Comparison of ENCODE assay signal across 8 mouse cellular contexts in the genomic region with DNA sequence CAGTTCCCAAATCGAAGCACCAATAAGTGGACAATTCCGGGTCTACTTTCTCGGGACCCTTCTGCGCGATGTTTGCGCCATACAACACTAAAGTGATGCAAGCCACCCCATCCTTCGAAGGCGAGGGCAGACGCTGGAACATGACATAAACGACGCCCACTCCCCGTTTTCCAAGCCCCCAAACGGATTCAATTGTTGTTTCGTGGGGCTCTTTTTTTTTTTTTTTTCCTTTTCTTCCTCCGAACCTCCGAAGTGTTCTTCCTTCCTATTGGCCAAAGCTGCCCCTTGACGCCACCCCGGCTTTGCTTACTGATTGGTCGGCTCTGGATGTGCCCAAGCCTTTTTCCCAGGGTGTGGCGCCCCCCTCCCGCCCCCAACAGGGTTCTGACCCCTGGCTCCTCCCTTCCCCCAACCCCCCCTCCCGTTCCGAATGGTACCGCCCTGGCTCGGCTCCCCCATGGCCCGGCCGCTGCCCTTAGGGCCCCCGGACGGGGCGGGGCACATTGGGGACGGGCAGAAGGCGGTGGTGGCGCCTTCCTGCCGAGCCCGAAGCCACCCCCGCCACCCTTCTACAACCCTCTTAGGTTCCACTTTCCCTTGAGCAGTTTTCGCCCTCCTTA. TPM values are rescaled to one million over a fixed set of nuclear protein-coding genes. Genes with fewer than 3 reads are reported as not detected.
DNase-seq lines count a peak whose midpoint lies in the region; ATAC-seq and TF ChIP-seq lines count a peak whose summit lies in the region.

No protein-coding gene starts in this region.

- no peak; the same call in 1 of the 2 replicates for TF ChIP-seq EP300 in heart, postnatal 0 days (IDR thresholded peaks at IDR 0.05; ENCODE audit: low read depth)

- peaks cover 34% of the 10 kb centered on the region for H3K36me3 ChIP-seq in E14TG2a.4 (ENCODE audit: insufficient read depth, low read length)
- H3K36me3 ChIP-seq in forebrain, embryonic 11.5 days (ENCODE audit: control insufficient read depth, insufficient read depth, low read length): no peaks in the 10 kb centered on the region; the same call in 1 of the 2 replicates
- H3K36me3 ChIP-seq in heart, postnatal 0 days (replicated peaks; ENCODE audit: control insufficient read depth, insufficient read depth, low read length): 0 out of 2 replicates have a peak, but pooled peaks cover 7% of the 10 kb centered on the region
- H3K36me3 ChIP-seq in neural tube, embryonic 15.5 days: no peaks in the 10 kb centered on the region

- H3K4me2 ChIP-seq in forebrain, embryonic 11.5 days (ENCODE audit: low read depth, low read length, severe bottlenecking): peak overlapping the region; percentile 57
- peak overlapping the region; percentile 70 for H3K4me2 ChIP-seq in heart, postnatal 0 days (ENCODE audit: low read depth, low read length)
- peak overlapping the region; percentile 60 for H3K4me2 ChIP-seq in neural tube, embryonic 15.5 days

- peak overlapping the region; percentile 61 for H3K9ac ChIP-seq in forebrain, embryonic 11.5 days (ENCODE audit: low read length)
- peak overlapping the region; percentile 57 for H3K9ac ChIP-seq in heart, postnatal 0 days (replicated peaks; ENCODE audit: low read depth, low read length)
- H3K9ac ChIP-seq in neural tube, embryonic 15.5 days (replicated peaks): peak overlapping the region; percentile 60

- peak; percentile 79 for DNase-seq in brain, embryonic 18.5 days (ENCODE audit: low read depth, low spot score)
- DNase-seq in forebrain, embryonic 11.5 days (ENCODE audit: low spot score): peak; percentile 92
- peak; percentile 84 for DNase-seq in heart, postnatal 0 days (ENCODE audit: low spot score)
- DNase-seq in large intestine, adult 2 months (ENCODE audit: low read depth, low spot score): peak; percentile 58
- DNase-seq in lung, adult 18-20 months: peak; percentile 89 to 91
- DNase-seq in thymus, postnatal 0 days (ENCODE audit: low spot score): peak; percentile 82

- H3K27me3 ChIP-seq in E14TG2a.4 (ENCODE audit: insufficient read depth, low read length): peaks cover 21% of the 10 kb centered on the region; the same call in 1 of the 2 replicates
- no peaks in the 10 kb centered on the region; the same call in 1 of the 2 replicates for H3K27me3 ChIP-seq in forebrain, embryonic 11.5 days (ENCODE audit: control insufficient read depth, insufficient read depth, low read length)
- no peaks in the 10 kb centered on the region for H3K27me3 ChIP-seq in heart, postnatal 0 days (ENCODE audit: control insufficient read depth, insufficient read depth, low read length)
- H3K27me3 ChIP-seq in neural tube, embryonic 15.5 days (replicated peaks): no peaks in the 10 kb centered on the region

- H3K4me3 ChIP-seq in E14TG2a.4 (replicated peaks; ENCODE audit: low read length): peak overlapping the region; percentile 82
- H3K4me3 ChIP-seq in forebrain, embryonic 11.5 days (ENCODE audit: low read depth, low read length): peak overlapping the region; percentile 38
- H3K4me3 ChIP-seq in heart, postnatal 0 days (ENCODE audit: low read depth, low read length): peak overlapping the region; percentile 57
- H3K4me3 ChIP-seq in neural tube, embryonic 15.5 days (replicated peaks): peak overlapping the region; percentile 50

- ATAC-seq in forebrain, embryonic 11.5 days (replicated peaks; ENCODE audit: low FRiP score): peak; percentile 83
- peak; percentile 83 for ATAC-seq in heart, postnatal 0 days (ENCODE audit: insufficient read depth, low read depth)
- ATAC-seq in neural tube, embryonic 15.5 days (ENCODE audit: low FRiP score): peak; percentile 92

- no peaks in the 10 kb centered on the region for H3K9me3 ChIP-seq in E14TG2a.4 (ENCODE audit: low read length)
- no peaks in the 10 kb centered on the region for H3K9me3 ChIP-seq in forebrain, embryonic 11.5 days (ENCODE audit: control insufficient read depth, low read length)
- H3K9me3 ChIP-seq in heart, postnatal 0 days (replicated peaks; ENCODE audit: control insufficient read depth, low read length): no peaks in the 10 kb centered on the region
- H3K9me3 ChIP-seq in neural tube, embryonic 15.5 days (replicated peaks): no peaks in the 10 kb centered on the region

- H3K27ac ChIP-seq in forebrain, embryonic 11.5 days (ENCODE audit: low read depth, low read length): peak overlapping the region; percentile 77
- H3K27ac ChIP-seq in heart, postnatal 0 days (ENCODE audit: low read depth): peak overlapping the region; percentile 91
- H3K27ac ChIP-seq in neural tube, embryonic 15.5 days (replicated peaks): peak overlapping the region; percentile 92

- peaks cover 14% of the 10 kb centered on the region for H3K4me1 ChIP-seq in E14TG2a.4 (replicated peaks; ENCODE audit: low read depth, low read length)
- H3K4me1 ChIP-seq in forebrain, embryonic 11.5 days (replicated peaks; ENCODE audit: control insufficient read depth, insufficient read depth, low read length): no peaks in the 10 kb centered on the region
- no peaks in the 10 kb centered on the region for H3K4me1 ChIP-seq in heart, postnatal 0 days (ENCODE audit: control insufficient read depth, insufficient read depth)
- H3K4me1 ChIP-seq in neural tube, embryonic 15.5 days: 0 out of 2 replicates have a peak, but pooled peaks cover 2% of the 10 kb centered on the region

- 18% methylated on average over 33 of the region's 37 CpGs for WGBS in forebrain, embryonic 11.5 days
- WGBS in heart, postnatal 0 days: 19% methylated on average over 30 of the region's 37 CpGs
- 20% methylated on average over 23 of the region's 37 CpGs for WGBS in large intestine, adult 2 months
- WGBS in neural tube, embryonic 15.5 days: 16% methylated on average over 36 of the region's 37 CpGs

- TF ChIP-seq CTCF in E14TG2a.4 (conservative IDR thresholded peaks at IDR 0.05; ENCODE audit: low read length): no peak
- TF ChIP-seq CTCF in heart, postnatal 0 days (IDR thresholded peaks at IDR 0.05; ENCODE audit: low read depth): no peak

RNA-seq across cellular contexts. Expression of a gene that starts 27.8 kb away (rescaled TPM):
- polyA plus RNA-seq in forebrain, embryonic 11.5 days (2014; fragmentation: Nextera tagmentation; extraction: Ambion mirVana): 25.7 and 25.9 TPM in 2 replicates
- 3.4 and 6.0 TPM in 2 replicates for total RNA-seq in heart, postnatal 0 days (2014; rRNA removed; ENCODE audit: low replicate concordance)
- 9.6 and 9.9 TPM in 2 replicates for polyA plus RNA-seq in heart, postnatal 0 days (2015; fragmentation: Nextera tagmentation; extraction: Ambion mirVana)
- 3.1 and 3.3 TPM in 2 replicates for polyA plus RNA-seq in large intestine, adult 2 months (2012; rRNA removed)
- 15.7 TPM in 2 replicates for polyA plus RNA-seq in neural tube, embryonic 15.5 days (2015; fragmentation: Nextera tagmentation; extraction: Ambion mirVana)
- 26.8 and 27.3 TPM in 2 replicates for polyA plus RNA-seq in thymus, postnatal 0 days (2015; fragmentation: Nextera tagmentation; extraction: Ambion mirVana)

RNA-seq across cellular contexts. Expression of a gene that starts 56.7 kb away (rescaled TPM):
- polyA plus RNA-seq in forebrain, embryonic 11.5 days (2014; fragmentation: Nextera tagmentation; extraction: Ambion mirVana): 7.9 and 8.1 TPM in 2 replicates
- total RNA-seq in heart, postnatal 0 days (2014; rRNA removed; ENCODE audit: low replicate concordance): 4.3 and 7.2 TPM in 2 replicates
- polyA plus RNA-seq in heart, postnatal 0 days (2015; fragmentation: Nextera tagmentation; extraction: Ambion mirVana): 2.0 TPM in 2 replicates
- 2.8 and 3.6 TPM in 2 replicates for polyA plus RNA-seq in large intestine, adult 2 months (2012; rRNA removed)
- polyA plus RNA-seq in neural tube, embryonic 15.5 days (2015; fragmentation: Nextera tagmentation; extraction: Ambion mirVana): 5.1 and 7.2 TPM in 2 replicates
- polyA plus RNA-seq in thymus, postnatal 0 days (2015; fragmentation: Nextera tagmentation; extraction: Ambion mirVana): 1.4 and 1.8 TPM in 2 replicates

Comparison
In these comparisons a context has a peak if more than half of its experiments do, and no peak if none do; other contexts are left out.
1. Peak in every context shown above with its lines: DNase-seq, ATAC-seq, H3K4me3 ChIP-seq and H3K27ac ChIP-seq.